Mouse (Mus musculus): ENCODE results near the gene Gpha2. TPM values are rescaled to one million over a fixed set of nuclear protein-coding genes. Genes with fewer than 3 reads are reported as not detected.

Gene Gpha2
- polyA plus RNA-seq, 1 experiment: 0.74 TPM

DNA sequence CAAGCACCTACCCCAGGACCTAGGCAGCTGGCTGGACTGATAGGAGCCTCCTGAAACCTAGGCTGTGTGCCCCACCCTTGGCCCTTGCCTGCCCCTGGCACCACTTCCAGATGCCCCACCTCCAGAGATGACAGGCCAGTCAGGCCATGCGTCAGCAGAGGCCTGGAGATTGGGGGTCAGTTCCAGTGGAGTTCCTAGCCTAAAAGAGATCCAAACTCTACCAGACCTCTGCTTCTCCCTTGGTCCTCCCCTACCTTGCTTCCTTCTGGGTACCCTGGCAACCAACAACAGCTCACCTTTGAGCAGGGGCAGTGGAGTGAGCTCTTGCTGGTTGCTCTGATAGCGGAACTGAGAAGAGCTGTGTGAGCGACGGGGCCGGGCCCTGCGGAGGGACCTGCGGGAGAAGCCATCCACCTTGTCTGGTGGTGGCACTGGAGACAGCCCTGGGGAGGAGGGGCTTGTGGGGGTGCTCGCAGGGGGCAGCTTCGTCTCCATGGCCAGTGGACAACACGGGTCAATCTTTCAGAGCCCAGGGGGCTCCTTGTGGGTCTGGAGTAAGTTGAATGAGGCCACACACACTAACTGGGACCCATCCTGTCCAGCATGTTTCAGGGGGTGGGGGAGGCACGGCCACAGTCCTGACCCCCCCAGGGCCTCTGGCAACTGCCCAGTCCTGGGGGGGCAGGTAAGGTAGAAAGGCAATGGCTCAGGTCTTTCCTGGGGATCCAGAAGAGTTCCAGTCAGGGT is 8.3 kb downstream of the Gpha2 start:
- H3K27me3 ChIP-seq (ENCODE audit: control insufficient read depth, insufficient read depth, low read length): no peaks in the 10 kb centered on the region
- no peak overlapping the region for H3K27ac ChIP-seq (ENCODE audit: insufficient read depth, low read depth, low read length)
- TF ChIP-seq POLR2A (IDR thresholded peaks at IDR 0.05; ENCODE audit: low read depth, low read length) (no peak), CTCF (IDR thresholded peaks at IDR 0.05; ENCODE audit: extremely low read depth, insufficient read length, insufficient replicate concordance, low read depth, low read length) (no peak)
- peak overlapping the region; percentile 85 for H3K4me3 ChIP-seq (ENCODE audit: low read depth, low read length)
- peaks cover 16% of the 10 kb centered on the region for H3K4me1 ChIP-seq (ENCODE audit: control insufficient read depth, insufficient read depth, insufficient read length, low read length)
- 74% methylated on average over 11 of the region's 11 CpGs for WGBS
- peaks cover 27% of the 10 kb centered on the region for H3K36me3 ChIP-seq (ENCODE audit: control insufficient read depth, insufficient read depth, low read length)

GRCm38 (mm10) chr19:6235084-6236052 is 9.2 kb downstream of the Gpha2 start, which contains the start of gene Ppp2r5b:
Gene Ppp2r5b (minus strand): TSS chr19:6235872.
- Histone ChIP-seq H3K36me3 (ENCODE audit: control insufficient read depth, insufficient read depth, low read length) (peaks cover 18% of the 10 kb centered on the region), H3K4me1 (ENCODE audit: control insufficient read depth, insufficient read depth, insufficient read length, low read length) (peaks cover 19% of the 10 kb centered on the region), H3K27me3 (ENCODE audit: control insufficient read depth, insufficient read depth, low read length) (no peaks in the 10 kb centered on the region), H3K4me3 (ENCODE audit: low read depth, low read length) (peak within 1 kb of the TSS; percentile 85), H3K27ac (ENCODE audit: insufficient read depth, low read depth, low read length) (peak within 1 kb of the TSS; percentile 100)
- WGBS: 8% methylated on average over 48 of the region's 48 CpGs
- TF ChIP-seq CTCF (IDR thresholded peaks at IDR 0.05; ENCODE audit: extremely low read depth, insufficient read length, insufficient replicate concordance, low read depth, low read length): peak; percentile 27; the same call in 1 of the 2 replicates
- peak; percentile 46 for TF ChIP-seq POLR2A (IDR thresholded peaks at IDR 0.05; ENCODE audit: low read depth, low read length)

GRCm38 (mm10) chr19:6236053-6236441 is 9.9 kb downstream of the Gpha2 start:
- Histone ChIP-seq H3K4me1 (ENCODE audit: control insufficient read depth, insufficient read depth, insufficient read length, low read length) (peaks cover 19% of the 10 kb centered on the region), H3K36me3 (ENCODE audit: control insufficient read depth, insufficient read depth, low read length) (peaks cover 12% of the 10 kb centered on the region), H3K4me3 (ENCODE audit: low read depth, low read length) (peak overlapping the region; percentile 85), H3K27me3 (ENCODE audit: control insufficient read depth, insufficient read depth, low read length) (no peaks in the 10 kb centered on the region), H3K27ac (ENCODE audit: insufficient read depth, low read depth, low read length) (peak overlapping the region; percentile 100)
- WGBS: 0% methylated on average over 9 of the region's 9 CpGs
- TF ChIP-seq CTCF (IDR thresholded peaks at IDR 0.05; ENCODE audit: extremely low read depth, insufficient read length, insufficient replicate concordance, low read depth, low read length) (no peak), POLR2A (IDR thresholded peaks at IDR 0.05; ENCODE audit: low read depth, low read length) (no peak; the same call in 1 of the 2 replicates)

- TF ChIP-seq POLR2A (IDR thresholded peaks at IDR 0.05; ENCODE audit: low read depth, low read length) (no peak), CTCF (IDR thresholded peaks at IDR 0.05; ENCODE audit: extremely low read depth, insufficient read length, insufficient replicate concordance, low read depth, low read length) (no peak)
- H3K27ac ChIP-seq (ENCODE audit: insufficient read depth, low read depth, low read length): no peak overlapping the region
- 78% methylated on average over 7 of the region's 7 CpGs for WGBS
- peaks cover 9% of the 10 kb centered on the region; the same call in 1 of the 2 replicates for H3K36me3 ChIP-seq (ENCODE audit: control insufficient read depth, insufficient read depth, low read length)
- peaks cover 19% of the 10 kb centered on the region for H3K4me1 ChIP-seq (ENCODE audit: control insufficient read depth, insufficient read depth, insufficient read length, low read length)
- H3K27me3 ChIP-seq (ENCODE audit: control insufficient read depth, insufficient read depth, low read length): no peaks in the 10 kb centered on the region
- no peak overlapping the region for H3K4me3 ChIP-seq (ENCODE audit: low read depth, low read length)
Measured at GRCm38 (mm10) chr19:6236842-6237241, 10.7 kb downstream of the Gpha2 start.

DNA sequence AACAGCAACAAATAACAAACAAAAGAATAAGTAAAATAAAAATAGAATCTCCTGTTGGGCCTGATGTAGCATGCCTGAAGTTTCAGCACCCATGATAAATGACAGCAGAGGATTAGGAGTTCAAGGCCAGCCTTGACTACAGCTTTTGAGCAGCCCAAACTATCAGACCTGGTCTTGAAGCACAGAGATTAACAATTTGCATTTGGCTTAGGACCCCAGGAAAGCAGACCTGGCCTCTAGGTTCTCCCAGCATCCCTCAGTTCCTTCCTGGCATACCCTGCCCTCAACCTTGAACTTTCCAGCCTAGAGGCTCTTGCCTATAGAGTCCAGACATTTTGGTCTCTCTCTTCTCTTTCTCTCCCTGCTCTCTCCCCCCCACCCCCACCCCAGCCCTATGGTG is 12.6 kb downstream of the Gpha2 start:
- Histone ChIP-seq H3K27me3 (ENCODE audit: control insufficient read depth, insufficient read depth, low read length) (no peaks in the 10 kb centered on the region), H3K27ac (ENCODE audit: insufficient read depth, low read depth, low read length) (no peak overlapping the region), H3K4me1 (ENCODE audit: control insufficient read depth, insufficient read depth, insufficient read length, low read length) (peaks cover 24% of the 10 kb centered on the region), H3K4me3 (ENCODE audit: low read depth, low read length) (no peak overlapping the region), H3K36me3 (ENCODE audit: control insufficient read depth, insufficient read depth, low read length) (no peaks in the 10 kb centered on the region)
- TF ChIP-seq POLR2A (IDR thresholded peaks at IDR 0.05; ENCODE audit: low read depth, low read length) (no peak), CTCF (IDR thresholded peaks at IDR 0.05; ENCODE audit: extremely low read depth, insufficient read length, insufficient replicate concordance, low read depth, low read length) (no peak)

- H3K4me1 ChIP-seq (ENCODE audit: control insufficient read depth, insufficient read depth, insufficient read length, low read length): peaks cover 14% of the 10 kb centered on the region
- H3K4me3 ChIP-seq (ENCODE audit: low read depth, low read length): no peak overlapping the region
- H3K27me3 ChIP-seq (ENCODE audit: control insufficient read depth, insufficient read depth, low read length): no peaks in the 10 kb centered on the region
- peak overlapping the region; percentile 22; the same call in 1 of the 2 replicates for H3K27ac ChIP-seq (ENCODE audit: insufficient read depth, low read depth, low read length)
- peaks cover 8% of the 10 kb centered on the region for H3K36me3 ChIP-seq (ENCODE audit: control insufficient read depth, insufficient read depth, low read length)
- TF ChIP-seq POLR2A (IDR thresholded peaks at IDR 0.05; ENCODE audit: low read depth, low read length): no peak
- TF ChIP-seq CTCF (IDR thresholded peaks at IDR 0.05; ENCODE audit: extremely low read depth, insufficient read length, insufficient replicate concordance, low read depth, low read length): no peak
- 19% methylated on average over 1 of the region's 1 CpGs for WGBS
Measured at GRCm38 (mm10) chr19:6240136-6240535, 14.0 kb downstream of the Gpha2 start.

Data from small intestine, adult 2 months (tissue).